Mouse (Mus musculus) monocyte, adult 5-6 weeks (primary cell): ENCODE data around the gene Il5ra. TPM values are rescaled to one million over a fixed set of nuclear protein-coding genes. Genes with fewer than 3 reads are reported as not detected.
A peak's percentile ranks its signal among the peaks of the same experiment; 100 is the strongest.

Source experiments
- ATAC-seq: fragments of 153-309, 156-312 bp; replicated peaks from 2 replicates; pipeline ENCODE4 v1.8.0; 2017; ENCODE audit warnings: mild to moderate bottlenecking; ENCODE audit not compliant: low TSS enrichment, insufficient number of reproducible peaks, severe bottlenecking, poor library complexity, low FRiP score
- total RNA-seq: library from RNA; stranded (forward); fragments of 200-1000, 200-491, 200-594 nt; gene quantifications from 3 replicates; pipeline ENCODE4 v1.2.3, GENCODE M21; 2017

Gene Il5ra
- 3.8 to 21.7 TPM (median 10.9 TPM) in 3 replicates for total RNA-seq

- no peak for ATAC-seq
Measured at GRCm38 (mm10) chr6:106748887-106749388, at the start of gene Il5ra. Gene Il5ra (minus strand): TSS chr6:106749037.

GRCm38 (mm10) chr6:106794094-106794814 is 45.4 kb upstream of the Il5ra start:
- no peak for ATAC-seq

- ATAC-seq: no peak
Measured at GRCm38 (mm10) chr6:106793621-106794020, 44.8 kb upstream of the Il5ra start.

GRCm38 (mm10) chr6:106793088-106793487 is 44.3 kb upstream of the Il5ra start:
- no peak for ATAC-seq

GRCm38 (mm10) chr6:106792486-106792885 is 43.6 kb upstream of the Il5ra start:
- ATAC-seq: no peak

GRCm38 (mm10) chr6:106791429-106791828 is 42.6 kb upstream of the Il5ra start:
- ATAC-seq: no peak

- ATAC-seq: no peak
Measured at GRCm38 (mm10) chr6:106787138-106787537, 38.3 kb upstream of the Il5ra start.

GRCm38 (mm10) chr6:106770046-106770445 is 21.2 kb upstream of the Il5ra start:
- no peak for ATAC-seq

- peak; percentile 18 for ATAC-seq
Measured at GRCm38 (mm10) chr6:106769290-106769866, 20.5 kb upstream of the Il5ra start.

GRCm38 (mm10) chr6:106768640-106769289 is 19.9 kb upstream of the Il5ra start, which contains the start of gene Trnt1:
Gene Trnt1 (plus strand): TSS chr6:106769120.
- ATAC-seq: peak; percentile 97

GRCm38 (mm10) chr6:106766774-106767173 is 17.9 kb upstream of the Il5ra start:
- no peak for ATAC-seq

GRCm38 (mm10) chr6:106765892-106766291 is 17.1 kb upstream of the Il5ra start:
- no peak for ATAC-seq

- no peak for ATAC-seq
Measured at GRCm38 (mm10) chr6:106761486-106761885, 12.6 kb upstream of the Il5ra start.

GRCm38 (mm10) chr6:106760473-106761218 is 11.8 kb upstream of the Il5ra start:
- ATAC-seq: peak; percentile 63; the same call in 1 of the 2 replicates

- no peak for ATAC-seq
Measured at GRCm38 (mm10) chr6:106758299-106758698, 9.5 kb upstream of the Il5ra start.

GRCm38 (mm10) chr6:106750291-106750690 is 1.5 kb upstream of the Il5ra start:
- no peak; the same call in 1 of the 2 replicates for ATAC-seq

- no peak for ATAC-seq
Measured at GRCm38 (mm10) chr6:106747804-106748203, 1.0 kb downstream of the Il5ra start.

GRCm38 (mm10) chr6:106747251-106747650 is 1.6 kb downstream of the Il5ra start:
- no peak for ATAC-seq
